Comparison of ENCODE assay signal across 13 mouse cellular contexts in genomic region chr2:159004417-159004816, GRCm38 (mm10).
A peak's percentile ranks its signal among the peaks of the same experiment; 100 is the strongest.
DNase-seq lines count a peak whose midpoint lies in the region; ATAC-seq and TF ChIP-seq lines count a peak whose summit lies in the region.
"Had no signal": no experiment of that assay in that cellular context is flagged by ENCODE, and none has a peak within 500 bp of the region (broad histone marks: within the 10 kb centered on the region; RNA-seq: fewer than 3 reads in every experiment).

No protein-coding gene starts in this region.

- peak overlapping the region; percentile 70; the same call in 1 of the 2 replicates for H3K27ac ChIP-seq in forebrain, embryonic 14.5 days (ENCODE audit: low read depth, low read length)
- H3K27ac ChIP-seq in hindbrain, embryonic 16.5 days (ENCODE audit: low read depth, low read length) = no peak overlapping the region
- 0 out of 2 replicates have a peak overlapping the region, but pooled peaks have one; percentile 32 for H3K27ac ChIP-seq in midbrain, embryonic 14.5 days (replicated peaks; ENCODE audit: low read depth, low read length)
- H3K27ac ChIP-seq in heart, adult 2 months = no peak overlapping the region
- H3K27ac ChIP-seq: liver, embryonic 14.5 days had no signal

- TF ChIP-seq CTCF in heart, adult 2 months (IDR thresholded peaks at IDR 0.05) = no peak

- no peak overlapping the region for H3K4me3 ChIP-seq in forebrain, embryonic 14.5 days (ENCODE audit: low read depth, low read length)
- no peak overlapping the region for H3K4me3 ChIP-seq in hindbrain, embryonic 16.5 days (ENCODE audit: low read length)
- H3K4me3 ChIP-seq in midbrain, embryonic 14.5 days (replicated peaks; ENCODE audit: low read depth, low read length) = no peak overlapping the region
- no peak overlapping the region for H3K4me3 ChIP-seq in heart, adult 2 months

- H3K4me1 ChIP-seq in forebrain, embryonic 14.5 days (ENCODE audit: control insufficient read depth, insufficient read depth, low read length) = peaks cover 19% of the 10 kb centered on the region
- peaks cover 9% of the 10 kb centered on the region for H3K4me1 ChIP-seq in hindbrain, embryonic 16.5 days (ENCODE audit: control insufficient read depth, insufficient read depth, low read depth, low read length)
- peaks cover 15% of the 10 kb centered on the region for H3K4me1 ChIP-seq in midbrain, embryonic 14.5 days (ENCODE audit: control insufficient read depth, insufficient read depth, low read length)
- H3K4me1 ChIP-seq in heart, adult 2 months (ENCODE audit: control insufficient read depth, insufficient read depth, low read length) = no peaks in the 10 kb centered on the region

- no peak for TF ChIP-seq POLR2A in heart, adult 2 months (IDR thresholded peaks at IDR 0.05; ENCODE audit: insufficient read depth, low read depth, low read length)

- H3K36me3 ChIP-seq in forebrain, embryonic 14.5 days (ENCODE audit: control insufficient read depth, insufficient read depth, low read length) = no peaks in the 10 kb centered on the region
- H3K36me3 ChIP-seq in hindbrain, embryonic 16.5 days (ENCODE audit: control insufficient read depth, insufficient read depth, low read length) = no peaks in the 10 kb centered on the region
- no peaks in the 10 kb centered on the region for H3K36me3 ChIP-seq in midbrain, embryonic 14.5 days (ENCODE audit: control insufficient read depth, insufficient read depth, low read length)
- H3K36me3 ChIP-seq in heart, adult 2 months (ENCODE audit: control insufficient read depth, insufficient read depth, low read length) = no peaks in the 10 kb centered on the region

- no peaks in the 10 kb centered on the region for H3K9me3 ChIP-seq in forebrain, embryonic 14.5 days (replicated peaks; ENCODE audit: control insufficient read depth, low read length)
- no peaks in the 10 kb centered on the region for H3K9me3 ChIP-seq in hindbrain, embryonic 16.5 days (ENCODE audit: control insufficient read depth, low read length)
- H3K9me3 ChIP-seq in midbrain, embryonic 14.5 days (ENCODE audit: control insufficient read depth, low read length) = no peaks in the 10 kb centered on the region

- no peak for TF ChIP-seq EP300 in heart, adult 2 months (IDR thresholded peaks at IDR 0.05; ENCODE audit: insufficient read depth, low read depth, low read length)

- ATAC-seq in forebrain, embryonic 14.5 days = peak; percentile 70; the same call in 1 of the 2 replicates
- ATAC-seq in hindbrain, embryonic 16.5 days = peak; percentile 52; the same call in 1 of the 2 replicates
- no peak for ATAC-seq in midbrain, embryonic 14.5 days (ENCODE audit: low FRiP score, low TSS enrichment)

- no peak overlapping the region for H3K4me2 ChIP-seq in forebrain, embryonic 14.5 days (ENCODE audit: low read length)
- H3K4me2 ChIP-seq in hindbrain, embryonic 16.5 days (ENCODE audit: low read length) = no peak overlapping the region
- no peak overlapping the region for H3K4me2 ChIP-seq in midbrain, embryonic 14.5 days (ENCODE audit: low read length)

- H3K27me3 ChIP-seq in forebrain, embryonic 14.5 days (replicated peaks; ENCODE audit: control insufficient read depth, insufficient read depth, low read length) = no peaks in the 10 kb centered on the region
- no peaks in the 10 kb centered on the region for H3K27me3 ChIP-seq in hindbrain, embryonic 16.5 days (replicated peaks; ENCODE audit: control insufficient read depth, insufficient read depth, low read length)
- no peaks in the 10 kb centered on the region for H3K27me3 ChIP-seq in midbrain, embryonic 14.5 days (ENCODE audit: control insufficient read depth, insufficient read depth, low read length)
- H3K27me3 ChIP-seq in heart, adult 2 months (ENCODE audit: control insufficient read depth, insufficient read depth, low read length) = no peaks in the 10 kb centered on the region

- WGBS in forebrain, embryonic 14.5 days = 28% methylated on average over 9 of the region's 9 CpGs
- WGBS in hindbrain, embryonic 16.5 days = 33% methylated on average over 9 of the region's 9 CpGs
- 39% methylated on average over 9 of the region's 9 CpGs for WGBS in midbrain, embryonic 14.5 days
- 52% methylated on average over 9 of the region's 9 CpGs for WGBS in heart, adult 2 months

- no peaks in the 10 kb centered on the region for H3K79me2 ChIP-seq in heart, adult 2 months (replicated peaks; ENCODE audit: control insufficient read depth, insufficient read depth, low read length)

- no peak overlapping the region for H3K9ac ChIP-seq in forebrain, embryonic 14.5 days (ENCODE audit: low read length)
- H3K9ac ChIP-seq in hindbrain, embryonic 16.5 days (ENCODE audit: low read depth, low read length) = no peak overlapping the region
- H3K9ac ChIP-seq in midbrain, embryonic 14.5 days (replicated peaks; ENCODE audit: low read length) = no peak overlapping the region
- H3K9ac ChIP-seq in heart, adult 2 months (ENCODE audit: low read depth, low read length) = no peak overlapping the region
- H3K9ac ChIP-seq: liver, embryonic 14.5 days had no signal

- intact Hi-C loops in left cerebral cortex, postnatal 10 days (cut with DNase I) = no loop called here
- intact Hi-C loops in heart, adult 2 months (cut with DNase I) = no loop called here

- peak; percentile 23 to 40 for DNase-seq in left cerebral cortex, postnatal 10 days (ENCODE audit: extremely low spot score in 1 of 2, low spot score in 2 of 2)
- DNase-seq in left cerebral cortex, adult 11 months (ENCODE audit: low spot score) = no peak
- DNase-seq in forebrain, embryonic 14.5 days (ENCODE audit: low spot score) = peak; percentile 78
- DNase-seq in midbrain, embryonic 14.5 days = peak; percentile 60
- no peak for DNase-seq in adrenal gland, adult 18-20 months (ENCODE audit: low spot score in 2 of 2)
- DNase-seq in spleen, postnatal 36 days (ENCODE audit: low spot score in 2 of 2) = no peak
- no peak for DNase-seq in heart, adult 2 months
- DNase-seq: cerebellum, postnatal 36 days; gastrocnemius, postnatal 36 days; heart, postnatal 10 days; kidney, adult 18-20 months had no signal

Comparison
In these comparisons a context has a peak if more than half of its experiments do, and no peak if none do; other contexts are left out.
1. DNase-seq: peak in left cerebral cortex, postnatal 10 days (2 of 2), forebrain, embryonic 14.5 days (single experiment) and midbrain, embryonic 14.5 days (single experiment); none in left cerebral cortex, adult 11 months (single experiment), adrenal gland, adult 18-20 months (0 of 2), spleen, postnatal 36 days (0 of 2) and heart, adult 2 months (0 of 2).
2. H3K27ac ChIP-seq: peak in forebrain, embryonic 14.5 days (single experiment) and midbrain, embryonic 14.5 days (single experiment); none in hindbrain, embryonic 16.5 days (single experiment) and heart, adult 2 months (single experiment).